Mouse (Mus musculus) hindbrain, embryonic 12.5 days (tissue): ENCODE data around the gene Cdc37. TPM values are rescaled to one million over a fixed set of nuclear protein-coding genes. Genes with fewer than 3 reads are reported as not detected.

Experiments used
- polyA plus RNA-seq: library from polyadenylated mRNA; unstranded; fragments of >200 nt; fragmentation: Nextera tagmentation; extraction: Ambion mirVana; gene quantifications from 2 replicates; pipeline ENCODE4 v1.2.1, GENCODE M21; 2016

Cdc37 gene
- polyA plus RNA-seq, 1 experiment from 2014 or later: 271 TPM

Other genes with a start within 250 kb of the Cdc37 start
- gene Dnmt1, start 190.1 kb downstream of the Cdc37 start, polyA plus RNA-seq: 95.2 and 102 TPM in 2 replicates
- gene S1pr2, start 173.2 kb downstream of the Cdc37 start, polyA plus RNA-seq: 22.1 and 26.5 TPM in 2 replicates
- gene Mrpl4, start 147.2 kb downstream of the Cdc37 start, polyA plus RNA-seq: 103 and 106 TPM in 2 replicates
- 5.2 and 5.5 TPM in 2 replicates for gene Icam1, start 134.0 kb downstream of the Cdc37 start, polyA plus RNA-seq
- 1.7 and 2.1 TPM in 2 replicates for gene Icam4, start 120.6 kb downstream of the Cdc37 start, polyA plus RNA-seq
- gene Icam5, start 117.9 kb downstream of the Cdc37 start, polyA plus RNA-seq: 0.13 and 0.23 TPM in 2 replicates
- gene Zglp1, start 82.9 kb downstream of the Cdc37 start, polyA plus RNA-seq: 2.4 TPM in 1 of 2 replicates, not detected in the other
- gene Gm49373, start 76.9 kb downstream of the Cdc37 start, polyA plus RNA-seq: 1.3 TPM in 2 replicates
- gene Fdx1l, start 76.4 kb downstream of the Cdc37 start, polyA plus RNA-seq: 46.4 and 48.4 TPM in 2 replicates
- 1.6 and 2.5 TPM in 2 replicates for gene Gm38431, start 58.0 kb downstream of the Cdc37 start, polyA plus RNA-seq
- gene Raver1, start 58.0 kb downstream of the Cdc37 start, polyA plus RNA-seq: 58.8 and 66.9 TPM in 2 replicates
- 16.3 and 18.1 TPM in 2 replicates for gene Tyk2, start 18.7 kb downstream of the Cdc37 start, polyA plus RNA-seq
- 11.4 and 11.7 TPM in 2 replicates for gene Pde4a, start 15.7 kb upstream of the Cdc37 start, polyA plus RNA-seq
- 54.8 and 55.6 TPM in 2 replicates for gene Keap1, start 89.4 kb upstream of the Cdc37 start, polyA plus RNA-seq
- gene S1pr5, start 98.5 kb upstream of the Cdc37 start, polyA plus RNA-seq: 1.5 and 1.9 TPM in 2 replicates
- gene Atg4d, start 115.3 kb upstream of the Cdc37 start, polyA plus RNA-seq: 43.4 and 46.8 TPM in 2 replicates
- 18.1 and 23.6 TPM in 2 replicates for gene Kri1, start 138.0 kb upstream of the Cdc37 start, polyA plus RNA-seq
- gene Cdkn2d, start 141.4 kb upstream of the Cdc37 start, polyA plus RNA-seq: 72.0 and 72.7 TPM in 2 replicates
- 3.2 and 7.6 TPM in 2 replicates for gene Ap1m2, start 162.4 kb upstream of the Cdc37 start, polyA plus RNA-seq
- 86.8 and 93.2 TPM in 2 replicates for gene Slc44a2, start 170.7 kb upstream of the Cdc37 start, polyA plus RNA-seq
- 283 and 294 TPM in 2 replicates for gene Ilf3, start 217.9 kb upstream of the Cdc37 start, polyA plus RNA-seq